Mouse (Mus musculus): ENCODE measurements around the gene Crybg2.

The Crybg2 gene

GRCm38 (mm10) chr4:134094004-134094564, 33.5 kb downstream of the Crybg2 start:
- no peak for DNase-seq (ENCODE audit: low spot score in 2 of 2)

- DNase-seq (ENCODE audit: low spot score in 2 of 2) = no peak
These were observed 34.4 kb downstream of the Crybg2 start, which contains the start of gene Cd52 for GRCm38 (mm10) chr4:134094923-134095547. TSS of gene Cd52 (minus strand) at chr4:134095082.

GRCm38 (mm10) chr4:134096120-134096519, 35.5 kb downstream of the Crybg2 start:
- DNase-seq (ENCODE audit: low spot score in 2 of 2) = no peak

GRCm38 (mm10) chr4:134097015-134097608, 36.5 kb downstream of the Crybg2 start:
- no peak for DNase-seq (ENCODE audit: low spot score in 2 of 2)

GRCm38 (mm10) chr4:134098628-134099027, 38.0 kb downstream of the Crybg2 start:
- peak in 1 of 2 experiments; percentile 42 for DNase-seq (ENCODE audit: low spot score in 2 of 2)

- DNase-seq (ENCODE audit: low spot score in 2 of 2) = no peak
These were observed 39.6 kb downstream of the Crybg2 start for GRCm38 (mm10) chr4:134100245-134100644.

GRCm38 (mm10) chr4:134101979-134102741, 41.5 kb downstream of the Crybg2 start, which contains the start of gene Ubxn11:
TSS of gene Ubxn11 (plus strand) at chr4:134102570.
- DNase-seq (ENCODE audit: low spot score in 2 of 2) = peak; percentile 85 to 86

GRCm38 (mm10) chr4:134102742-134103119, 42.1 kb downstream of the Crybg2 start:
- no peak for DNase-seq (ENCODE audit: low spot score in 2 of 2)

GRCm38 (mm10) chr4:134106105-134106504, 45.5 kb downstream of the Crybg2 start:
- DNase-seq (ENCODE audit: low spot score in 2 of 2) = no peak

GRCm38 (mm10) chr4:134107730-134108129, 47.1 kb downstream of the Crybg2 start:
- DNase-seq (ENCODE audit: low spot score in 2 of 2) = no peak

- no peak for DNase-seq (ENCODE audit: low spot score in 2 of 2)
These were observed 47.6 kb downstream of the Crybg2 start for GRCm38 (mm10) chr4:134108196-134108595.

- no peak for DNase-seq (ENCODE audit: low spot score in 2 of 2)
These were observed 50.0 kb downstream of the Crybg2 start for GRCm38 (mm10) chr4:134110653-134111052.

GRCm38 (mm10) chr4:134112403-134112802, 51.8 kb downstream of the Crybg2 start:
- no peak for DNase-seq (ENCODE audit: low spot score in 2 of 2)

- no peak for DNase-seq (ENCODE audit: low spot score in 2 of 2)
These were observed 52.9 kb downstream of the Crybg2 start for GRCm38 (mm10) chr4:134113356-134113994.

GRCm38 (mm10) chr4:134114038-134114437, 53.4 kb downstream of the Crybg2 start:
- no peak for DNase-seq (ENCODE audit: low spot score in 2 of 2)

GRCm38 (mm10) chr4:134115215-134116144, 54.9 kb downstream of the Crybg2 start:
- DNase-seq (ENCODE audit: low spot score in 2 of 2) = no peak

- no peak for DNase-seq (ENCODE audit: low spot score in 2 of 2)
These were observed 55.9 kb downstream of the Crybg2 start for GRCm38 (mm10) chr4:134116501-134116900.

- DNase-seq (ENCODE audit: low spot score in 2 of 2) = no peak
These were observed 56.4 kb downstream of the Crybg2 start for GRCm38 (mm10) chr4:134117012-134117411.

GRCm38 (mm10) chr4:134118126-134118800, 57.6 kb downstream of the Crybg2 start:
- DNase-seq (ENCODE audit: low spot score in 2 of 2) = no peak

- no peak for DNase-seq (ENCODE audit: low spot score in 2 of 2)
These were observed 58.4 kb downstream of the Crybg2 start for GRCm38 (mm10) chr4:134119042-134119441.
